Mouse (Mus musculus) ovary, postnatal 36 days (tissue): ENCODE measurements at regions not wholly inside any gene's neighbourhood (a gene's known extent, or its start where the extent isn't known, plus 50 kb on each side); places are given as distances from the start of the nearest gene placed in this dataset.

Source experiments
- DNase-seq: peaks from one replicate; pipeline ENCODE4 v3.0.0; 2022; ENCODE audit warnings: low spot score, mixed read lengths

DNA sequence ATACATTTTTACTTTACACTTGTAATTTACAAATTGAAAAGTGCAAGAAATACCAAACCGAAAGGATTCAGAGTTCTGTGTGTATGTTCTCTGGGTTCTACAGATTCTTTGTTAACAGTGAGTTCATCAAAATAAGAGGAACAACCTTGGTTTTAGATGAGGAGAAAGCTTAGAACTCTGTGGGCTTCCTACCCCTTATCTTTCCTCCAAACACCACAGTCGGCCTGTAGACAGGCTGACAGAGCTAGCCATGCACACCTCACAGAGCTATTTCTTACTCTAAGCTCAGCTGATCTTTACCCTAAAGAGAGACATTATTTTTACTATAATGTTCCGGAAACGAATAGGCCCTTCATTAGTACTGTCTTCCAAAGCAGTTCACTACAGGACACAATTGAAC, 67.7 kb upstream of the Zdhhc17 start:
- no peak for DNase-seq

DNA sequence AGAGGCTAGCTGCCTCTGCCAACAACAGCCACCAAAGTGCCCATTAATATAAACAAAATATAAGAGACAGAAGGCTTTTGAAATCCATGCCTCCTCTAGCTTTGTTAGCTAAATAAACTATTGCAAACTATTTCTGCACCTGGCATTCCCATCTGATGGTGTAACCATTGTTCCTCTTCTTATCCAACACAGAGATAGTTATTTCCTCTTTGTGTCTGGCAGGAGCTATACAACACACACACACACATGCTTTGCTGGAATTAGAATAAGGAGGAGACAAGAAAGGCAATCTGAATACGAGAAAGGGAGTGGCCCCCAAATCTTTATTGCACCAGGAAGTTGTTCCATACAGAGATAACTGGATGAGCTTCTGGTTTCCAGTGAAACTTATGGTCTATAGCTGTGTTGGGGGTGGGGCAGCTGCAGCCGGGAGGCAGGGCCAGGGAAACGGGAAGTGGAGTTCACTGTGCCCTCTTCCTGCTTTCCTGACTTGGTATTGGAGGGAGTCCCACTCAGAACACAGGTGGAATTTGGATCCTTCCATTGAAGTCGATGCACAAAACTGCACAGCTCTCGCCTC, 64.0 kb upstream of the Zdhhc17 start:
- no peak for DNase-seq

DNA sequence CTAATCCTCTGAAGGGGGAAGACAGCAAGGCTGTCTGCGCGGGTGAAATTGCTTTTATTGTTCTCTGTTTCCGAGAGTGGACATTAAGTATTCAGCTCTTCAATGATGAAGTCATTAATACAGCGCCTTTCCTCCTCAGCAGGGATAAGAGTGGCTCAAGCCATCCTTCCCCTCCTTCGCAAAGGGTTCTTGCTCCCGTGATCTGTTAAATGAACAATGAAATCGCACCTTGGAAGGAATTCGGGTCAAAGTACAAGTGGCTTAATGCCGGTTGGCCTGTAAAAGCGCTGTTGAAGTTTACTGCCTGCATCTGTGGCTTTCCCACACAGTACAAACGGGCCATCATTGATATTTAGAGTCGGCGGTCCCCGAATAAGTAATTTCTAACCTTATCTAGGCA, 63.3 kb upstream of the Zdhhc17 start:
- DNase-seq, result no peak

DNA sequence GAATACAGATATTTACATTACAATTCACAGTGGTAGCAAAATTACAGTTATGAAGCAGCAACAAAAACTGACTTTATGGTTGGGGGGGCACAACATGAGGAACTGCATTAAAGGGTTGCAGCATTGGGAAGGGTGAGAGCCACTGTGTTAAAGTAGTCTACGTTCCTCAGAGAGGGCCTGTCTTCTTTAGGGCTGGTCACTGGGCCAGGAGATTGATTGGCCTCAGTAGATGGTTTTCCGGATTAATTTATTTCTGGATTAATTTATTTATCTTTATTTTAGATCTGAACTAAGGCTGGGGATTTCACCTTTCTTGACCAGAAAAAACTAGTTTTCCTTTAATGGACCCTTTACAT, 62.6 kb upstream of the Zdhhc17 start:
- DNase-seq, result no peak

DNA sequence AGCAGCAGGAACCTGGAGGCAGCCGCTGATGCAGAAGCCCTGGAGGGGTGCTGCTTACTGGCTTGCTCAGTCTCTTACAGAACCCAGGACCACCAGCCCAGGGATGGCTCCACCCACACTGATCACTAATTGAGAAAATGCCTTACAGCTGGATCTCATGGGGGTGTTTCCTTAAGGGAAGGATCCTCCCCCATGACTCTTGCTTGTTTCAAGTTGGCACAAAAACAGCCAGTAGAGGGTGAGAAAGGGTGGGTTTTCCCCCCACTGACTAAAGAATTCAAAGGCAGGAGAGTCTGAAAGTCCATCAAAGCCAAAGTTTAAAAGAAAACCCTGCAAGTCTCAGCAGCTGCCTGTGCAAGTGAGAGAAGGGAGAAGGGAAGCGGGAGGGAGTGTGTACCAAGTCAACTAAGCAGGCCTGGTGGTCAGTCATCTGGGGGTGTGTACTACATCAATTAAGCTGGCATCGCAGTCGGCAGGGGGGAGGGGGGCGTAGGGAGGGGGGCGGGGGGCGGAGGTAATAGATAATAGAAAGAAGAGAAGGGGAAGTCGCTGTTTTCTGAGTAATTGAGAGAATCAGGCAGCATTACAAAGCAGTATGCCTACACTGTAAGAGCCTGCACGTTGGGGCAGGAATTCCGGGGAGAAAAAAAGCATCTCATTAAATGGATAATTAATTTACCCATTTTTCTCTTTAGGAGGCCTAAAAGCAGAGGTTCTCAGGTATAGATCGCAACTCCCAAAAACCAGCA, 62.0 kb upstream of the Zdhhc17 start:
- no peak for DNase-seq

DNA sequence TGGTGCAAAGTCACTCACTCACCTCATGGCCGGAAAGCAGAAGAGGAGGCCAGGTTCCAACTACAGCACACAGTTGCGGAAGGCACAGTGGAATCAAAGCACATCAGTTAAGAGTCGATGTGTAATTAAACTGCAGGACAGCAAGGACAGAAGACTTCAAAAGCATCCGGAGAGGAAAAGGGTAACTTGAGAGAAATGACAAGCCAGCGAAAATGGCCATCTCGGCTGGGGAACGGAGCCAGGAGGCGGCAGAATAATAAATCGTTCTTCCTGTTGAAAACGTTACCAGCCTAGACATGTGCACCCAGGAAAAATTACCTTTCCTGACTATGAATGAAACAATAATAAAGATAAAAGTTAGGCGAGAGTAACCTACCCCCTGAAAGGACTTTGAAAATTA, 56.2 kb upstream of the Zdhhc17 start:
- DNase-seq, result no peak

DNA sequence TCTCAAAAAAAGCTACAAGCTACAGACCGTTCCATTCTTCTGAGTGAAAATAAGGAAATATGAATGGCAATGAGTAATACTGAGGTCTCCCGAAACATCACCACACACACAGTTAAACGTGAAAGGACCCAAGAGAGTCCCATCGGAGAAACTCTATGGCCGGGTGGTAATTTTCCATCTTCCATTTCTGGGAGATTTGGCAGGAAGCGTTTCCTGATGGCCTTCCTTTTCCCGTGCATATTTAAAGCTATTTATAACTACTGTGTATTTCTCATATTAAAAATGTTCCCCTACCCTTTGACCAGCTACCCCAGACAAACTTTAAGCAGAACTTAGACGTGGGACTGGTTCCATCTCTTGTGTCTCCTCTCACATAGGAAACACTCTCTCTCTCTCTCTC, 50.7 kb upstream of the Zdhhc17 start:
- DNase-seq, result no peak
